Mouse (Mus musculus) heart, adult 2 months (tissue): ENCODE measurements around the gene Pou3f4.
"Not testable (repeated sequence)": the region's sequence is repeated elsewhere in the genome, so short reads cannot be mapped to it uniquely, and the experiment has no call there.

Experiments used
- CTCF ChIP-seq: fragments of 200-600 bp; IDR thresholded peaks from 2 replicates; pipeline ENCODE4 v1.8.1; 2022; ENCODE audit warnings: antibody characterized with exemption, mild to moderate bottlenecking, moderate library complexity
- POLR2A ChIP-seq: fragments of 200-500 bp; IDR thresholded peaks from 2 replicates; pipeline ENCODE4 v1.6.1; 2011; ENCODE audit warnings: mild to moderate bottlenecking, low read depth, low read length, control low read depth; ENCODE audit not compliant: insufficient read depth

DNA sequence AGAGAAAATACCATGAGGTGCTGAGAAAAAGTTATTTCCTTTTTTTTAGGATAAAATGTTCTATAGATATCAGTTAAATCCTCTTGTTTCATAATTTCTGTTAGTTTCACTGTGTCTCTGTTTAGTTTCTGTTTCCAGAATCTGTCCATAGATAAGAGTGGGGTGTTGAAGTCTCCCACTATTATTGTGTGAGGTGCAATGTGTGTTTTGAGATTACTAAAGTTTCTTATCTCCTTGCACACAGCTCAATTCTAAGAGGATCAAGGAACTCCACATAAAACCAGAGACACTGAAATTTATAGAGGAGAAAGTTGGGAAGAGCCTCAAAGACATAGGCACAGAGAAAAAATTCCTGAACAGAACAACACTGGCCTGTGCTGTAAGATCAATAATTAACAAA is 39.3 kb upstream of the Pou3f4 start:
- not testable (repeated sequence) for TF ChIP-seq CTCF, POLR2A
